Mouse (Mus musculus) left cerebral cortex, adult 18-20 months (tissue): ENCODE measurements around the gene Fam160a2. TPM values are rescaled to one million over a fixed set of nuclear protein-coding genes. Genes with fewer than 3 reads are reported as not detected.

ENCODE experiments used
- total RNA-seq, 2 experiments: library from RNA; stranded (reverse); gene quantifications; 2 replicates each; pipeline ENCODE4 v1.2.3; 2021

The Fam160a2 gene
- total RNA-seq, 2 experiments from 2014 or later, result 70.5 to 72.2 TPM

Other genes with a start within 250 kb of the Fam160a2 start
- gene Olfr684, start 236.4 kb downstream of the Fam160a2 start, total RNA-seq, result not detected
- gene Olfr685, start 214.0 kb downstream of the Fam160a2 start, total RNA-seq, result not detected
- not detected for gene Olfr686, start 192.6 kb downstream of the Fam160a2 start, total RNA-seq
- not detected for gene Olfr688, start 112.0 kb downstream of the Fam160a2 start, total RNA-seq
- gene Olfr689, start 88.9 kb downstream of the Fam160a2 start, total RNA-seq, result not detected
- 1 to 10 TPM in 1 of 2 experiments, under 1 TPM in 1; 0.98 to 1.3 TPM for gene Olfr690, start 66.0 kb downstream of the Fam160a2 start, total RNA-seq
- under 1 TPM; 0.56 to 0.98 TPM for gene Olfr691, start 57.8 kb downstream of the Fam160a2 start, total RNA-seq
- gene Olfr692, start 31.8 kb downstream of the Fam160a2 start, total RNA-seq, result not detected
- not detected for gene Gm5901, start 25.0 kb downstream of the Fam160a2 start, total RNA-seq
- 1 to 10 TPM; 1.1 to 1.2 TPM for gene Cnga4, start 4.5 kb upstream of the Fam160a2 start, total RNA-seq
- gene Cckbr, start 25.7 kb upstream of the Fam160a2 start, total RNA-seq, result 10 to 100 TPM; 68.3 to 74.4 TPM
- 10 to 100 TPM; 17.9 to 19.8 TPM for gene Cavin3, start 82.2 kb upstream of the Fam160a2 start, total RNA-seq
- gene Smpd1, start 154.3 kb upstream of the Fam160a2 start, total RNA-seq, result 100 to 1,000 TPM in 1 of 2 experiments, 10 to 100 TPM in 1; 99.9 to 111 TPM
- gene Apbb1, start 181.6 kb upstream of the Fam160a2 start, total RNA-seq, result 100 to 1,000 TPM; 469 to 485 TPM
- under 1 TPM; 0.40 to 0.82 TPM for gene Hpx, start 200.1 kb upstream of the Fam160a2 start, total RNA-seq
- 100 to 1,000 TPM; 150 to 157 TPM for gene Trim3, start 233.5 kb upstream of the Fam160a2 start, total RNA-seq
- 10 to 100 TPM; 67.4 to 67.5 TPM for gene Timm10b, start 240.0 kb upstream of the Fam160a2 start, total RNA-seq
- 10 to 100 TPM; 93.3 to 94.4 TPM for gene Arfip2, start 240.4 kb upstream of the Fam160a2 start, total RNA-seq
- gene Gm45799, start 240.5 kb upstream of the Fam160a2 start, total RNA-seq, result 10 to 100 TPM in 1 of 2 experiments, 1 to 10 TPM in 1; 8.6 to 11.5 TPM